Mouse (Mus musculus) CH12.LX (cell line): ENCODE measurements around the gene Phtf2. TPM values are rescaled to one million over a fixed set of nuclear protein-coding genes. Genes with fewer than 3 reads are reported as not detected.
"Not testable (repeated sequence)": the region's sequence is repeated elsewhere in the genome, so short reads cannot be mapped to it uniquely, and the experiment has no call there.

ENCODE experiments used
- DNase-seq: peaks from one replicate; pipeline ENCODE4 v3.0.0-alpha.2; 2013; ENCODE audit errors: extremely low read depth
- H3K27ac ChIP-seq: 2 replicates; pipeline ENCODE4 v1.5.1; 2012; ENCODE audit warnings: low read depth, mild to moderate bottlenecking, control low read depth, moderate library complexity; ENCODE audit not compliant: insufficient read depth
- H3K27me3 ChIP-seq: replicated peaks from 2 replicates; pipeline ENCODE3; 2012; ENCODE audit warnings: inconsistent platforms
- H3K36me3 ChIP-seq, 2 experiments: replicated peaks in 1 of 2; 2 replicates each; pipeline versions ENCODE3 to v1.6.1; 2012; ENCODE audit warnings: inconsistent platforms in 1 of 2, low read length in 1 of 2, mild to moderate bottlenecking in 1 of 2, mixed read lengths in 1 of 2, moderate library complexity in 1 of 2; ENCODE audit not compliant: control insufficient read depth in 1 of 2, insufficient read depth in 1 of 2
- H3K4me1 ChIP-seq, 2 experiments: 2 replicates each; pipeline ENCODE4 v1.6.1; 2012; ENCODE audit warnings: inconsistent platforms in 1 of 2, moderate library complexity in 1 of 2; ENCODE audit not compliant: insufficient read depth in 2 of 2, control insufficient read depth in 1 of 2
- H3K4me2 ChIP-seq: 2 replicates; pipeline ENCODE4 v1.6.1; 2012; ENCODE audit warnings: low read depth, mild to moderate bottlenecking, control low read depth; ENCODE audit not compliant: poor library complexity, insufficient read depth, severe bottlenecking
- H3K4me3 ChIP-seq, 3 experiments: fragments of 150-350 bp in 1 of 3; sonication (generic) in 1 of 3; replicated peaks in 1 of 3; 2 replicates each; pipeline versions ENCODE3 to v1.5.1; 2011 to 2012; ENCODE audit warnings: low read depth in 2 of 3, low read length in 2 of 3, mild to moderate bottlenecking in 2 of 3, moderate library complexity in 2 of 3, control low read depth in 1 of 3, improper control_type of control experiment in 1 of 3, inconsistent platforms in 1 of 3, mixed read lengths in 1 of 3; ENCODE audit not compliant: poor library complexity in 1 of 3
- H3K79me2 ChIP-seq: replicated peaks from 2 replicates; pipeline ENCODE4 v1.6.1; 2012; ENCODE audit warnings: mild to moderate bottlenecking, moderate library complexity; ENCODE audit not compliant: control insufficient read depth, poor library complexity, insufficient read depth, severe bottlenecking; ENCODE audit errors: extremely low read depth
- H3K9ac ChIP-seq: 2 replicates; pipeline ENCODE4 v1.6.1; 2012; ENCODE audit warnings: low read depth, mild to moderate bottlenecking, control low read depth, moderate library complexity; ENCODE audit not compliant: insufficient read depth
- H3K9me3 ChIP-seq: replicated peaks from 2 replicates; pipeline ENCODE3; 2012; ENCODE audit warnings: low read length, inconsistent platforms, mixed read lengths
- BHLHE40 ChIP-seq: IDR thresholded peaks from 2 replicates; pipeline ENCODE4 v1.6.1; 2011; ENCODE audit warnings: mild to moderate bottlenecking, low read depth, low read length, improper control_type of control experiment
- CHD2 ChIP-seq: IDR thresholded peaks from 2 replicates; pipeline ENCODE4 v1.6.1; 2011; ENCODE audit warnings: low read length, improper control_type of control experiment
- CTCF ChIP-seq, 2 experiments: IDR thresholded peaks in 1 of 2; conservative IDR thresholded peaks in 1 of 2; 2 replicates each; pipeline ENCODE4 v1.5.1; 2011 to 2012; ENCODE audit warnings: low read depth in 2 of 2, low read length in 2 of 2, improper control_type of control experiment in 1 of 2, inconsistent platforms in 1 of 2, mild to moderate bottlenecking in 1 of 2, moderate library complexity in 1 of 2
- ELF1 ChIP-seq: IDR thresholded peaks from 2 replicates; pipeline ENCODE4 v1.6.1; 2014; ENCODE audit warnings: low read depth, mild to moderate bottlenecking, inconsistent platforms, low read length, improper control_type of control experiment
- ETS1 ChIP-seq: conservative IDR thresholded peaks from 2 replicates; pipeline ENCODE4 v1.6.1; 2012; ENCODE audit warnings: low read depth, mild to moderate bottlenecking, inconsistent platforms, low read length, improper control_type of control experiment, moderate library complexity
- JUN ChIP-seq: IDR thresholded peaks from 2 replicates; pipeline ENCODE4 v1.6.1; 2011; ENCODE audit warnings: low read depth, mild to moderate bottlenecking, low read length, improper control_type of control experiment, moderate library complexity; ENCODE audit not compliant: insufficient read depth
- MAFK ChIP-seq: IDR thresholded peaks from 2 replicates; pipeline ENCODE4 v1.6.1; 2011; ENCODE audit warnings: low read length, improper control_type of control experiment; ENCODE audit not compliant: insufficient replicate concordance
- MAX ChIP-seq: IDR thresholded peaks from 2 replicates; pipeline ENCODE4 v1.6.1; 2011; ENCODE audit warnings: low read length, improper control_type of control experiment
- MEF2A ChIP-seq: IDR thresholded peaks from 2 replicates; pipeline ENCODE4 v1.6.1; 2014; ENCODE audit warnings: low read depth, mild to moderate bottlenecking, inconsistent platforms, low read length, improper control_type of control experiment, borderline replicate concordance
- MXI1 ChIP-seq: IDR thresholded peaks from 2 replicates; pipeline ENCODE4 v1.6.1; 2011; ENCODE audit warnings: mild to moderate bottlenecking, low read depth, low read length, improper control_type of control experiment
- MYC ChIP-seq: IDR thresholded peaks from 2 replicates; pipeline ENCODE4 v1.6.1; 2011; ENCODE audit warnings: low read depth, mild to moderate bottlenecking, improper control_type of control experiment, low read length
- NELFE ChIP-seq: IDR thresholded peaks from 2 replicates; pipeline ENCODE4 v1.6.1; 2011; ENCODE audit warnings: low read depth, low read length, improper control_type of control experiment
- PAX5 ChIP-seq: IDR thresholded peaks from 2 replicates; pipeline ENCODE4 v1.6.1; 2012; ENCODE audit warnings: low read length, inconsistent platforms, mixed read lengths
- POLR2AphosphoS2 ChIP-seq: IDR thresholded peaks from 2 replicates; pipeline ENCODE4 v1.6.1; 2011; ENCODE audit warnings: low read depth, low read length, improper control_type of control experiment
- RCOR1 ChIP-seq: conservative IDR thresholded peaks from 2 replicates; pipeline ENCODE4 v1.6.1; 2012; ENCODE audit warnings: low read depth, mild to moderate bottlenecking, inconsistent platforms, low read length, improper control_type of control experiment
- SMC3 ChIP-seq: IDR thresholded peaks from 2 replicates; pipeline ENCODE4 v1.6.1; 2011; ENCODE audit warnings: low read depth, low read length, improper control_type of control experiment
- TCF12 ChIP-seq: IDR thresholded peaks from 2 replicates; pipeline ENCODE4 v1.6.1; 2014; ENCODE audit warnings: low read depth, mild to moderate bottlenecking, inconsistent platforms, low read length, improper control_type of control experiment
- USF2 ChIP-seq: conservative IDR thresholded peaks from 2 replicates; pipeline ENCODE4 v1.6.1; 2011; ENCODE audit warnings: low read depth, low read length, improper control_type of control experiment
- ZMIZ1 ChIP-seq: IDR thresholded peaks from 2 replicates; pipeline ENCODE4 v1.6.1; 2012; ENCODE audit warnings: low read depth, mild to moderate bottlenecking, inconsistent platforms, low read length, improper control_type of control experiment
- dilution Hi-C: fragments of 300-500 bp; cut with MboI; formaldehyde crosslinking; loops from 2 replicates; pipeline ENCODE4 v1.14.3; 2020; ENCODE audit warnings: low sequenced_read_pairs; ENCODE audit not compliant: extremely low pct_unique_long_range_greater_than_20kb, extremely low pct_ligation_motif_present
- in situ Hi-C: fragments of 300-500 bp; cut with MboI; formaldehyde crosslinking; loops from 3 replicates; pipeline ENCODE4 v1.14.3; 2019; ENCODE audit warnings: low sequenced_read_pairs, low pct_ligation_motif_present, low pct_unique_long_range_greater_than_20kb, mixed read lengths
- polyA plus RNA-seq: library from polyadenylated mRNA; unstranded; fragments of >175 nt; gene quantifications from 2 replicates; pipeline ENCODE4 v1.2.1, GENCODE M21; 2012; ENCODE audit warnings: low read depth; ENCODE audit not compliant: insufficient read length
- total RNA-seq, 2 experiments: library from RNA; depleted of rRNA; stranded (reverse); fragments of 300-350 nt in 1 of 2; fragments of >200 nt in 1 of 2; gene quantifications; 2 replicates each; pipeline ENCODE4 v1.2.3; 2012 to 2014

The Phtf2 gene
- total and polyA plus RNA-seq, 3 experiments, result 18.5 to 30.4 (median 28.1) TPM

GRCm38 (mm10) chr5:20738795-20739194 lies 143.1 kb downstream of the Phtf2 start:
- Histone ChIP-seq H3K36me3 (no peaks in the 10 kb centered on the region), H3K9me3 (no peaks in the 10 kb centered on the region), H3K9ac (no peak overlapping the region), H3K4me1 (no peaks in the 10 kb centered on the region), H3K4me2 (no peak overlapping the region), H3K79me2 (no peaks in the 10 kb centered on the region), H3K27me3 (no peaks in the 10 kb centered on the region), H3K27ac (no peak overlapping the region), H3K4me3 (no peak overlapping the region)
- dilution Hi-C loops, result no loop called here
- DNase-seq, result no peak
- in situ Hi-C loops, result no loop called here
- TF ChIP-seq SMC3 (peak; percentile 43), CTCF (conservative IDR thresholded peaks at IDR 0.05 in 1 of 2, IDR thresholded peaks at IDR 0.05 in 1 of 2; ENCODE audit: low read depth in 2 of 2, low read length in 2 of 2) (peak in 1 of 2 experiments; percentile 53; a peak in 2 of 4 replicates), PAX5 (no peak)

GRCm38 (mm10) chr5:20723226-20723625 lies 158.7 kb downstream of the Phtf2 start:
- H3K4me2 ChIP-seq, H3K4me3 ChIP-seq, H3K79me2 ChIP-seq, H3K4me1 ChIP-seq, H3K36me3 ChIP-seq, H3K9me3 ChIP-seq, H3K9ac ChIP-seq, H3K27me3 ChIP-seq, DNase-seq, H3K27ac ChIP-seq, dilution Hi-C loops, in situ Hi-C loops: not testable (repeated sequence)

GRCm38 (mm10) chr5:20720201-20720900 lies 161.6 kb downstream of the Phtf2 start:
- dilution Hi-C loops, result no loop called here

GRCm38 (mm10) chr5:20715980-20716379 lies 165.9 kb downstream of the Phtf2 start:
- H3K27ac ChIP-seq, H3K4me1 ChIP-seq, H3K4me2 ChIP-seq, H3K9ac ChIP-seq, H3K79me2 ChIP-seq, H3K9me3 ChIP-seq, H3K4me3 ChIP-seq, in situ Hi-C loops, dilution Hi-C loops, DNase-seq, H3K36me3 ChIP-seq, H3K27me3 ChIP-seq: not testable (repeated sequence)

More at GRCm38 (mm10) chr5:20720201-20720900, 161.6 kb downstream of the Phtf2 start:
- no peak overlapping the region for H3K27ac ChIP-seq
- peaks cover 3% of the 10 kb centered on the region for H3K9me3 ChIP-seq
- no peak overlapping the region for H3K9ac ChIP-seq
- H3K4me3 ChIP-seq, result no peak overlapping the region
- H3K4me2 ChIP-seq, result no peak overlapping the region
- no peak for DNase-seq
- no peaks in the 10 kb centered on the region for H3K4me1 ChIP-seq
- TF ChIP-seq MAFK (no peak), BHLHE40 (no peak), MYC (no peak), MEF2A (no peak), CHD2 (no peak), NELFE (no peak), MAX (no peak), SMC3 (no peak), ELF1 (no peak), TCF12 (no peak), ETS1 (no peak), USF2 (no peak), POLR2AphosphoS2 (no peak), JUN (no peak), CTCF (conservative IDR thresholded peaks at IDR 0.05 in 1 of 2, IDR thresholded peaks at IDR 0.05 in 1 of 2; ENCODE audit: low read depth in 2 of 2, low read length in 2 of 2) (no peak), RCOR1 (no peak), ZMIZ1 (no peak), MXI1 (no peak)
- no peaks in the 10 kb centered on the region for H3K79me2 ChIP-seq
- in situ Hi-C loops, result no loop called here
- H3K36me3 ChIP-seq, result no peaks in the 10 kb centered on the region
- H3K27me3 ChIP-seq, result no peaks in the 10 kb centered on the region
